Mouse (Mus musculus) mesoderm, embryonic 11.5 days (tissue): ENCODE data around the gene Nxpe4.
"Not testable (repeated sequence)": the region's sequence is repeated elsewhere in the genome, so short reads cannot be mapped to it uniquely, and the experiment has no call there.

Experiments used
- DNase-seq: peaks from one replicate; pipeline ENCODE4 v3.0.0-alpha.2; 2012; ENCODE audit warnings: low read depth, low spot score

The Nxpe4 gene

GRCm38 (mm10) chr9:48240431-48240830, 78.6 kb downstream of the Nxpe4 start:
- no peak for DNase-seq

GRCm38 (mm10) chr9:48241791-48242190, 80.0 kb downstream of the Nxpe4 start:
- DNase-seq: no peak

- no peak for DNase-seq
Measured at GRCm38 (mm10) chr9:48242756-48243155, 80.9 kb downstream of the Nxpe4 start.

- no peak for DNase-seq
Measured at GRCm38 (mm10) chr9:48244175-48244574, 82.4 kb downstream of the Nxpe4 start.

- DNase-seq: no peak
Measured at GRCm38 (mm10) chr9:48245525-48245924, 83.7 kb downstream of the Nxpe4 start.

GRCm38 (mm10) chr9:48247276-48247675, 85.5 kb downstream of the Nxpe4 start:
- no peak for DNase-seq

- no peak for DNase-seq
Measured at GRCm38 (mm10) chr9:48252236-48252635, 90.4 kb downstream of the Nxpe4 start.

GRCm38 (mm10) chr9:48257001-48257400, 95.2 kb downstream of the Nxpe4 start:
- DNase-seq: no peak

- DNase-seq: peak; percentile 72
Measured at GRCm38 (mm10) chr9:48257741-48258423, 96.1 kb downstream of the Nxpe4 start.

- no peak for DNase-seq
Measured at GRCm38 (mm10) chr9:48264616-48265015, 102.8 kb downstream of the Nxpe4 start.

- DNase-seq: no peak
Measured at GRCm38 (mm10) chr9:48265491-48265890, 103.7 kb downstream of the Nxpe4 start.

- peak; percentile 82 for DNase-seq
Measured at GRCm38 (mm10) chr9:48266286-48267027, 104.6 kb downstream of the Nxpe4 start.

GRCm38 (mm10) chr9:48267028-48267441, 105.2 kb downstream of the Nxpe4 start:
- DNase-seq: peak; percentile 61

GRCm38 (mm10) chr9:48267960-48268359, 106.1 kb downstream of the Nxpe4 start:
- DNase-seq: no peak

- no peak for DNase-seq
Measured at GRCm38 (mm10) chr9:48276831-48277230, 115.0 kb downstream of the Nxpe4 start.

GRCm38 (mm10) chr9:48284221-48284620, 122.4 kb downstream of the Nxpe4 start:
- no peak for DNase-seq

- no peak for DNase-seq
Measured at GRCm38 (mm10) chr9:48290281-48290680, 128.5 kb downstream of the Nxpe4 start.

- no peak for DNase-seq
Measured at GRCm38 (mm10) chr9:48294754-48295153, 132.9 kb downstream of the Nxpe4 start.

- DNase-seq: no peak
Measured at GRCm38 (mm10) chr9:48298983-48299382, 137.2 kb downstream of the Nxpe4 start.

GRCm38 (mm10) chr9:48303564-48303963, 141.7 kb downstream of the Nxpe4 start:
- DNase-seq: not testable (repeated sequence)

- no peak for DNase-seq
Measured at GRCm38 (mm10) chr9:48311241-48311640, 149.4 kb downstream of the Nxpe4 start.

- DNase-seq: no peak
Measured at GRCm38 (mm10) chr9:48314194-48314593, 152.4 kb downstream of the Nxpe4 start.

- DNase-seq: no peak
Measured at GRCm38 (mm10) chr9:48315825-48316224, 154.0 kb downstream of the Nxpe4 start.
